Mouse (Mus musculus): ENCODE measurements around the gene Rai1.

GRCm38 (mm10) chr11:60168780-60169179 lies 64.0 kb downstream of the Rai1 start:
- no peak for TF ChIP-seq CTCF (IDR thresholded peaks at IDR 0.05; ENCODE audit: control insufficient read depth, insufficient read depth, insufficient replicate concordance, low read depth, low read length)
- no peak for TF ChIP-seq POLR2A (IDR thresholded peaks at IDR 0.05; ENCODE audit: control insufficient read depth, low read depth, low read length)
